Mouse (Mus musculus) kidney, postnatal 4 days (tissue): ENCODE results near the gene Rock2.
A peak's percentile ranks its signal among the peaks of the same experiment; 100 is the strongest.
"Not testable (repeated sequence)": the region's sequence is repeated elsewhere in the genome, so short reads cannot be mapped to it uniquely, and the experiment has no call there.

ENCODE experiments used
- DNase-seq, 2 experiments: peaks; one replicate each; pipeline ENCODE4 v3.0.0; 2021; ENCODE audit warnings: mixed read lengths in 2 of 2

The Rock2 gene

DNA sequence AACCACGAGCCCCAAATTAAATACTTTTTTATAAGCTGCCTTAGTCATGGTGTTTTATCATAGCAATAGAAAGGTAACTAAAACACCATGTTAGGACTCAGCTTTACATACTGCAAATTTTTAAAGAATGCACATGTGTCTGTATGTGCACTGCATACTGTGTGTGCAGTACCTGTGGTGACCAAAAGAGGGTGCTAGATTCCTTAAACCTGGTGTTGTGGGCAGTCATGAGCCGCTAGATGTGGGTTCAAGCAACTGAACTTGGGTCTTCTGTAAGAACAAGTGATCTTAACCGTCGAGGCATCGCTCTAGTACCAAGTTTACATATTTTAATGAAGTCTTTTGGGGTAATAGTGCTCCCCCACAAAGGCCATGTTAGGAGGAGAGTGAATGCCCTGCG, 114.8 kb downstream of the Rock2 start:
- no peak for DNase-seq

DNA sequence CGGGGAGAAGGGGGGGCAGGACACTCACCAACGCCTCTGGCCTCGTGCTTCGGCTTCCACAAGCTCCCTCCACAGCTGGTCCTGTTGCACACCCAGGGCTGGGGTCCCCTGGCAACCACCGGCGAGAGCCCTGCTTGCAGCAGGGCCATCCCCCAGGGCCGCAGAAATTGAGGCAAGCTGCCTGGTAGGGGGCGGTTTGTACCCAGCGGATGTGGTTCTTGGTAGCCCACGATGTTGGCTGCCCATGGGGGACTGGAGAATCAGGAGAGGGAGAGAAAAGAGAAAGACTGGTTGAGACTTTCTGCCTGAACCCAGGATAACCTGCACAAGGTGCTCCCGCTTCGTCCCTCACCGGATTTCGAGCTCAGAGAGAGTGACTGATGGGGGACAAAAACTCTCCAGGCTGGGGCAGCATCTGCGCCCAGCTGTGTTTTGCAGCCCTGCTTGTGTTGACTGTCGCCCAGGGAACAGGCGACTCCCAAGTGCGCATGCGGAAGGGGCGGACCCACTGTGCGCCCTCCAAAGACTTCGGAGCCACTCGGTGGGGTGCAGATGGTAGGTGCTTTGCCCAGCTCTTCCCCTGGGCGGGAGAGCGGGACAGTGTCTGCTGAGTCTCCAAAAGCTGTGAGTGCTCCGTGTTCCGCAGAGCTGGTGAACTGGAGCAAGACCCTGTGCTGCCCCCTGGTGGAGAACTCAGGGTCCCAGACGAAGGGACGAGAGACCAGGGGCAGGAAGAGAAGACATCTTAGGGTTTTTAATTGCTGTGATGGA, 116.6 kb downstream of the Rock2 start, which contains the start of gene 2410004P03Rik:
Gene 2410004P03Rik, minus strand, starts transcription at position 628 of the 771 bp plus-strand sequence.
- DNase-seq = peak; percentile 89 to 91

DNA sequence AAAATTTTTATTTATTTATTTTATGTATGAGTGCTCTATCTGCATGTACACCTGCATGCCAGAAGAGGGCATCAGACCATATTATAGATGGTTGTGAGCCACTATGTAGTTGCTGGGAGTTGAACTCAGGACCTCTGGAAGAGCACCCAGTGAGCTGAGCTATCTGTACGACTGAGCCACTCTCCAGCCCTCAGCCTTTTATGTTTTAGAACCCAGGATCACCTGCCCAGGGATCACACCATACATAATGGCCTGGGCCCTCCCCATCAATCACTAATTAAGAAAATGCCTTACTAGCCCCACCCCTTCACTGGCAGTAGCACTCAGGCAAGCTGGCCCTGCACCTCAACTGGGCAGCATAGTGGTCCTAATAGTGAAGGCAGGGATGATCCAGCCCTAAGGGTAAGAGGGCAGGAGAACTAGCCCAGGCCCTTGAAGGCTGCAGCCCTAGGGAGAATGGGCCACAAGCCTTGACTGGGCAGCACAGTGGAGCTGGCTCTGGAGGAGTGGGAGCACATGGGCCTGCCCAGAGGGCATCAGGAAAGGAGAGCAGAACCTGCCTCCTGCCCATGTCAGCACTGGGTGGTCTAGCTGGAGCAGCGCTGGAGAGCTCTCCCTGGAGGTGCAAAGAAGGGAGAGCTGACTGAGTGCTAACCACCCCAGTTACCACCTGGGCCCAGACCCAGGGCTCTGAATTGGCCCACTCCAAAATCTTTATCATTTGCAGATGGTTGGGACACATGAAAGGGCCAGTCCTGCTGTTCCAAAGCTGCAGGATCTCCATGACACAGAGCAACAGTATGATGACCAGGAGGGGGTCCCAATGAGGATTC, 117.6 kb downstream of the Rock2 start:
- DNase-seq = no peak

DNA sequence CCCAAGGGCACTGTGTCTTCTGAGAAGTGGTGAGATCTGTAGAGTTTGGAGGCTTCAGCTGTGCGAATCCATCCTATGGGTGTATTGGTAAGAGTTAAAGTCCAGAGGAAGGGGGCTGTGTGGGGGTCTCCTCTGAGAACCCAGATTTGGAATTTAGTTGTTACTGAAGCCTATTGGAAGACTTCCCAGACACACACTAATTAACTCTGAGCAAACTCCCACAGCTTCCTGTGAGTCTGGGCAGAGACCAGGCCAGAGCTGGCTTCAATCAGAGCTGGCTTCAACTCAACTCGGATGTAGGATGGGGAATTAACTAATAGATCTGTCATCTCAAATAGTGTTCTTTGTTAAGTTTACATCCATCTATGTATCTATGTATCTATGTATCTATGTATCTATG, 121.0 kb downstream of the Rock2 start:
- peak; percentile 41 to 48 for DNase-seq

DNA sequence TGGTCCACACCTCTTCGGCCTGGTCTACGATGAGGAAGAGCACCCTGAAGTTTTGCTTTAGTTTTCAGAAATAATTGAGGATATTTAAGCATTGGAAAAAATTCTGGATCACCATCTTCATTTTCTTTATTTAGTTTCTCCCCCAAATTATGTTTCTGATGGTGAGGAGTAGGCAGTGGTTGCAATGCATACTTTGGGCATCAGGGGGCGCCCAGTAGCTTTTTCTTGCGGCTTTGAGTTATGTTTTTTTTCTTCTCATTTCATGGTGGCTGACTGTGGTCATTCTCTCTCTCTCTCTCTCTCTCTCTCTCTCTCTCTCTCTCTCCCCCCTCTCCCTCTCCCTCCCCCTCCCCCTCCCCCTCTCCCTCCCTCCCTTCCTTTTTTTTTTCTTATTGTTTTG, 123.8 kb downstream of the Rock2 start:
- peak; percentile 80 for DNase-seq

DNA sequence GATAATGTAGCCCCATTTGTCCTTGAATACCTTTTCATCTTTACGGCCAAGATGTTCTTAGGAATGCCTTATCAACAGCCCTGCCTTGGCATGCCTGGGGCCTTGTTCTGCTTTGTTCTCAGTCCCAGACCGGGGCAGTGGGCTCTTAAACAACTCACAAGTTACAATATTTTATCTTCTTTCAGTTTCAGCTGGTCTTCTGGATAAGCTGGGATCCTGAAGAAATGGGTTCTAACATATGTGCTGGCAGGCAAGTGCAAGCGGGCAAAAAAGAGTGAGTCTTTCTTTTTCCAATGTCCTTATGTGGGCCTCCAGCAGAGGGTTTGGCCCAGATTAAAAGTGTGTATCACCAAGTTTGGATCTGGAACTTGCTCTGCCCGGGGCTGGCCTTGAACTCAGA, 126.4 kb downstream of the Rock2 start:
- not testable (repeated sequence) for DNase-seq

DNA sequence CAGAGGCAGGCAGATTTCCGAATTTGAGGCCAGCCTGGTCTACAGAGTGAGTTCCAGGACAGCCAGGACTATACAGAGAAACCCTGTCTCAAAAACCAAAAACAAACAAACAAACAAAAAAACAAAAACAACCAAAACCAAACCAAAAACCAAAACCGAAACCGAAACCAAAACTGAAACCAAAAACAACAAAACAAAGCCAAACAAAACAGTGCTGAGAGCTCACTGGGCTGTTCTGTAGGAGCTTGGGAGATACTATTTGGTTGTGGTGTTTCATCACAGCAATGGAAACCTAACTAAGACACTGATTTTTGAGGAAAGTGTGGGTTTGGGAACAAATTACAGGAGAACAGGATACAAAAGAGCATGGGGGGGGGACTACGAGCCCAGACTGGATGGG, 127.5 kb downstream of the Rock2 start:
- no peak for DNase-seq

DNA sequence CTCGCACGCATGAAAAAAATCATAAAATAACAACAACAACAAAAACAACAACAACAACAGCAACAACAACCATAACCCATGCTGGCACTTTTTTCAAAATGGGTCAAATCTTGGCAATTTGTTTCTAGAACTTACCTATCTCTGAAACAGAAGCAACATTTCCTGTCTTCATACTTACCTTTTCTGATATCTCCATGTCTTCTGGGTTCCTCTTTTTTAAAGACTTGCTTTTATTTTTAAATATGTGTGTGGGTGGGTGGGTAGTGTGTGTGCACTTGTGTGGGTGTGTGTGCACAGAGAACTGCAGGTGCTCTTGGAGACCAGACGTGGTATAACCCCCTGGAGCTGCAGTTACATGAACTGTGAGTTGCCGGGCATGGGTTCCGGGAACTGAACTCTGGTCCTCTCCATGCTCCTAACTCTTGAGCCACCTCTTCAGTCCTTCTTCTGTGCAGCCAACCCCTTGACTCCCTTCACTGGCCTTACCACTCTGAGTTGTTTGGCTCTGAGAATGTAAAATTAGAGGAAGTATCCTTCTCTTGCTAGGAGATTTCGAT, 129.9 kb downstream of the Rock2 start:
- DNase-seq = no peak

DNA sequence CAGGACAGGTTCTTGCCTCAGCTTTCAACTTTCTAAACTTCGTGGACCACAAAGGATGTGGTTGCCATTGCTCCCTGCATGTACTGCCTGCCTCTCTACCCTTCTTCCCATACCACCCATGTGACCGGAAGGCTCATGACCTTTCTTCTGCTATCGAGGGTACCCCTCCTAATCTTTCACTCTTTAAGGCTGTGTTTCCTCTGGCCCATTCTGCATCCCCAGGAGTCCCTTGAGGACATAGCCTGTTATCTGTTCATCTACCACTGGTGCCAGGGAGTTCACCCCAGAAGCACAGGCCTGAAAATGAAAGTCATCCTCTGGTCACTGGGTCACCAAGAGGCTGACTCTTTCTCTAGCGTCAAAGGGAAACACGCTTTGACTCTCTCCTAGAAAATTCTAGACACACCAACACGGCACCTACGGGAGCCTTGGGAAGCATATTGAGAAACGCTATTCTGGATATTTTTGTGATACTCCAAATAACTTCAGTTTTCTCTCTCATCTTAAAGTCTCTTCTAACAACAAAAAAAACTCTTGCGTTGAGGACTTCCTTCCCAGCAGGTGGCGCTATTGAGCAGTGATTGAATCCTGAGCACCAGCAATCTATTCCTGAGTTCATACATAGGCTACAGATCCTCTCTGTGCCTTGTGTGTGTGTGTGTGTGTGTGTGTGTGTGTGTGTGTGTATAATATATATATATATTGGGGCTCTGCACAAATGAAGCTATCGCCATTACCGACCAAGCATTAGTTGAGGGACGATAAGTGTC, 138.2 kb downstream of the Rock2 start:
- peak; percentile 90 for DNase-seq

DNA sequence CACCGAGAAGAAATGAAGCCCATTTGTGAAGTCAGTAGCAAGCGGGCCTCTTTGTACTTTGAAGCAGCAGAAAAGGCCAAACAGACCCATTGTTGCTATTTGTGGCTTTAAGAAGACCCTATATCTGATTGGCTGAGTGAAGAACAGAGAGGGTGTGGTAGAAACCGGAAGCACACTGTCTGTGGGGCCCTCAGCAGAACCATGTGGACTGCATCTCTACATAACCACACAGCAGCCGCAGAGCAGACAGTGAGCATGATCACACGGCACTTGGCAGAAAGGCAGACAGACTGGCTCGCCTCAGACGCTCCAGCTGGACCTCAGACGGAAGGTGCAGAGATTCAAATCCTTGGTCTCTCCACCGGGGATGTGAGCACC, 138.8 kb downstream of the Rock2 start:
- DNase-seq = no peak

DNA sequence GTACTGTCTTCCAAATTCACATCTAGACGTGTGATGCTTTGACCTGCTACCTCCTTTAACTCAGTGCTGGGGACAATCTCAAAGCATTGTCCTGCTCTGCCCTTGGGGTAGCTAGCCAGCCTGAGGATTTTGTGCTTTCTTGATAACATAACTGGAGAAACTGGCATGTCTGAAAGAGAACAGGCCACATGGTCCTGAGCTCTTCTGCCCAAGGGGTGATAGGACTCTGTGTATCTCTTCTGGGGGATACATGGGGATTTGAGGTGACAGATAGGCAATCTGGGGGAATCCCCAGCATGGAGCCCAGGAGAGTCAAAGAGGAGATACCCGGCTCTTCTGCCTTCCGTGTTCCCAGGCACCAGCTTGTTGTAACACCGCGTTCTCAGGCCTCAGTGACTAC, 140.0 kb downstream of the Rock2 start:
- DNase-seq = no peak

DNA sequence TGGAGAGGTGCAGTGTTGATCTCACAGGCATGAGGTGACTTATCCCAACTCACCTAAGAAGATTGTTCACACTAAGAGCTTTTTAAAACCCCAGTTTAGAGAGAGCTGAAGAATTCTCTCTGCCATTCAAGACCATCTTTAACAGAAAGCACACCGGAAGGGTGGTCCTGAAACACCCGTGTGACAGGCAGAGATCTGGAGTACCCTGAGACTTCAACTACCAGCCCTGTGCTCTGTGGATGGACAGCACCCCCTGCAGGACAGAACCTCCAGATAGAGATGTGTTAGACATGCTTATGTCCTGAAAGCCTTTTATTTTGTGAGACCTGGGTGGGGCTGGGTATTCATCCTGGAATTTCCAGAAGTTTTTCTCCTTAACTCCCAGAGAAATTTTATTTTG, 140.4 kb downstream of the Rock2 start:
- DNase-seq = peak; percentile 51 to 60

DNA sequence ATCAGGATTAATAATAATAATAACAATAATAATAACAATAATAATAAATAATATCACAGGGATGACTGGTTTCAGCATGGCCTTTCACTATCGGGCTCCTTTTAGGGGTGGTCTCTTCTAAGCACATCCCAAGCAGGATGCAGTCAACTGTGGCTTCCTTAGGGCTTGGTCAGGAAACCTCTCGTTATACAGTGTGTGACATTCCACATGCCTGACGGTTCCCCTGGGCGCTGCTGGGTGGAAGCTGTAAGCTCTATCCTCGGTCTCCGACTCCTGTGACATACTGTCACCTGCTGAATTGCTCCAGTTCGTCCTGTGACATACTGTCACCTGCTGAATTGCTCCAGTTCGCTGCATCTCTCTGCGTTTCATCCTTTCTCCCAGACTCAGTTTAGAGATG, 141.8 kb downstream of the Rock2 start:
- DNase-seq = no peak

DNA sequence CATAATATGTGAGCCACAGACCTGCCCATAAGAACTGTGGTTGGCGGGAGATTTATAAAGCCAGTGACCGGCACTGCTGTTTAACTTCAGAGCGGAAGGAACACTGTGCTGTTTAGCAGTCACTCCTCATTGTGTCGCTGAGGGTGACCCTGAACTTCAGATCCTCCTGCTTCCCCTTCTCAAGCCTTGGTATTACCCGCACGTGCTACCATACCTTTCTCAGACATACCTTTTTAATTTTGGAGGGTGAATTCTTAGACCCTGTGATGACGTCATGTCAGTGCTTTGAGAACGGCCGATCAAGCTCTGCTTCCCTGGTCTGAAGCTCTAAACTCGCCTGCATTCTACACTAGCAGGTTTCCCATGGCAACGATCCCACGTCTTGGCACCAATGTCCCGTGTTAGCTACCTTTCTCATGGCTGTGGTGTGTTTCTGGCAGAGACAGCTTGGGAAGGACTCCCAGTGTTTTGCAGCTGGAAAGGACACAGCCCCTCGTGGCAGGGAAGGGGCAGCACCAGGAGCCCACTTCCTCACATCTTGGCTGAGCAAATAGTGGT, 142.4 kb downstream of the Rock2 start:
- DNase-seq = no peak
